Mouse (Mus musculus): ENCODE measurements around the gene Ppp1r18. TPM values are rescaled to one million over a fixed set of nuclear protein-coding genes. Genes with fewer than 3 reads are reported as not detected.
A peak's percentile ranks its signal among the peaks of the same experiment; 100 is the strongest.

Gene Ppp1r18
- polyA plus RNA-seq, 1 experiment = 46.2 TPM

- TF ChIP-seq POLR2A (IDR thresholded peaks at IDR 0.05; ENCODE audit: insufficient read length, low read depth) (peak; percentile 32), CEBPB (IDR thresholded peaks at IDR 0.05; ENCODE audit: insufficient read depth, poor library complexity, severe bottlenecking) (no peak), REST (IDR thresholded peaks at IDR 0.05; ENCODE audit: insufficient read depth, insufficient read length) (no peak), POLR2AphosphoS2 (IDR thresholded peaks at IDR 0.05; ENCODE audit: insufficient read length, low read depth) (peak; percentile 48)
- peak overlapping the region; percentile 99 for H3K4me2 ChIP-seq (ENCODE audit: low read depth)
- peak overlapping the region; percentile 90 for H3K4me3 ChIP-seq
- H3K36me3 ChIP-seq (ENCODE audit: control insufficient read depth, insufficient read depth) = no peaks in the 10 kb centered on the region
- no peaks in the 10 kb centered on the region for H3K27me3 ChIP-seq (ENCODE audit: control insufficient read depth, insufficient read depth, insufficient read length)
- peaks cover 34% of the 10 kb centered on the region for H3K79me2 ChIP-seq (ENCODE audit: control insufficient read depth, insufficient read depth)
- peak overlapping the region; percentile 64 for H3ac ChIP-seq (ENCODE audit: control insufficient read depth, insufficient read length)
Measured at GRCm38 (mm10) chr17:35864832-35865353, 500 bp upstream of the Ppp1r18 start.

- Histone ChIP-seq H3K4me2 (ENCODE audit: low read depth) (peak overlapping the region; percentile 99), H3K79me2 (ENCODE audit: control insufficient read depth, insufficient read depth) (peaks cover 49% of the 10 kb centered on the region), H3K27me3 (ENCODE audit: control insufficient read depth, insufficient read depth, insufficient read length) (no peaks in the 10 kb centered on the region), H3ac (ENCODE audit: control insufficient read depth, insufficient read length) (peak overlapping the region; percentile 64), H3K36me3 (ENCODE audit: control insufficient read depth, insufficient read depth) (no peaks in the 10 kb centered on the region), H3K4me3 (peak overlapping the region; percentile 90)
- TF ChIP-seq POLR2AphosphoS2 (IDR thresholded peaks at IDR 0.05; ENCODE audit: insufficient read length, low read depth) = peak; percentile 92
- TF ChIP-seq SRF (IDR thresholded peaks at IDR 0.05; ENCODE audit: control insufficient read depth, insufficient read length, low read depth) = no peak
- peak; percentile 93 for TF ChIP-seq POLR2A (IDR thresholded peaks at IDR 0.05; ENCODE audit: insufficient read length, low read depth)
- TF ChIP-seq MYOG (IDR thresholded peaks at IDR 0.05; ENCODE audit: control insufficient read depth in 1 of 3, insufficient read depth in 1 of 3, insufficient read length in 2 of 3, low read depth in 2 of 3) = peak in 1 of 3 experiments; percentile 5
Measured at GRCm38 (mm10) chr17:35866281-35866831, 963 bp downstream of the Ppp1r18 start.

GRCm38 (mm10) chr17:35866911-35867890 is 1.8 kb downstream of the Ppp1r18 start:
- peaks cover 57% of the 10 kb centered on the region for H3K79me2 ChIP-seq (ENCODE audit: control insufficient read depth, insufficient read depth)
- TF ChIP-seq POLR2AphosphoS2 (IDR thresholded peaks at IDR 0.05; ENCODE audit: insufficient read length, low read depth) = peak; percentile 15
- no peak for TF ChIP-seq USF1 (IDR thresholded peaks at IDR 0.05; ENCODE audit: low read depth)
- TF ChIP-seq TCF3 (IDR thresholded peaks at IDR 0.05; ENCODE audit: insufficient read length, low read depth) = no peak
- no peak for TF ChIP-seq MYOD1 (IDR thresholded peaks at IDR 0.05; ENCODE audit: control insufficient read depth in 1 of 3, insufficient read length in 2 of 3, low read depth in 2 of 3)
- TF ChIP-seq MAX (IDR thresholded peaks at IDR 0.05; ENCODE audit: low read depth) = no peak
- TF ChIP-seq E2F4 (IDR thresholded peaks at IDR 0.05; ENCODE audit: insufficient read depth) = no peak
- H3K4me2 ChIP-seq (ENCODE audit: low read depth) = peak overlapping the region; percentile 99
- no peaks in the 10 kb centered on the region for H3K27me3 ChIP-seq (ENCODE audit: control insufficient read depth, insufficient read depth, insufficient read length)
- peak overlapping the region; percentile 64 for H3ac ChIP-seq (ENCODE audit: control insufficient read depth, insufficient read length)
- H3K36me3 ChIP-seq (ENCODE audit: control insufficient read depth, insufficient read depth) = no peaks in the 10 kb centered on the region
- H3K4me3 ChIP-seq = peak overlapping the region; percentile 90

GRCm38 (mm10) chr17:35868165-35868820 is 2.9 kb downstream of the Ppp1r18 start:
- Histone ChIP-seq H3K4me3 (peak overlapping the region; percentile 90), H3K27me3 (ENCODE audit: control insufficient read depth, insufficient read depth, insufficient read length) (no peaks in the 10 kb centered on the region), H3K36me3 (ENCODE audit: control insufficient read depth, insufficient read depth) (peaks cover 7% of the 10 kb centered on the region), H3K79me2 (ENCODE audit: control insufficient read depth, insufficient read depth) (peaks cover 68% of the 10 kb centered on the region), H3K4me2 (ENCODE audit: low read depth) (peak overlapping the region; percentile 99), H3ac (ENCODE audit: control insufficient read depth, insufficient read length) (peak overlapping the region; percentile 64)
- TF ChIP-seq MAX (IDR thresholded peaks at IDR 0.05; ENCODE audit: low read depth) = no peak
- TF ChIP-seq POLR2AphosphoS2 (IDR thresholded peaks at IDR 0.05; ENCODE audit: insufficient read length, low read depth) = peak; percentile 22

- peak overlapping the region; percentile 99 for H3K4me2 ChIP-seq (ENCODE audit: low read depth)
- TF ChIP-seq POLR2AphosphoS2 (IDR thresholded peaks at IDR 0.05; ENCODE audit: insufficient read length, low read depth) (no peak), MAX (IDR thresholded peaks at IDR 0.05; ENCODE audit: low read depth) (no peak), TCF12 (IDR thresholded peaks at IDR 0.05; ENCODE audit: insufficient read depth, poor library complexity, severe bottlenecking) (no peak), USF1 (IDR thresholded peaks at IDR 0.05; ENCODE audit: low read depth) (no peak), POLR2A (IDR thresholded peaks at IDR 0.05; ENCODE audit: insufficient read length, low read depth) (no peak), TCF3 (IDR thresholded peaks at IDR 0.05; ENCODE audit: insufficient read length, low read depth) (no peak), REST (IDR thresholded peaks at IDR 0.05; ENCODE audit: insufficient read depth, insufficient read length) (no peak), CEBPB (IDR thresholded peaks at IDR 0.05; ENCODE audit: insufficient read depth, poor library complexity, severe bottlenecking) (no peak), MYOG (IDR thresholded peaks at IDR 0.05; ENCODE audit: control insufficient read depth in 1 of 3, insufficient read depth in 1 of 3, insufficient read length in 2 of 3, low read depth in 2 of 3) (no peak), MYOD1 (IDR thresholded peaks at IDR 0.05; ENCODE audit: control insufficient read depth in 1 of 3, insufficient read length in 2 of 3, low read depth in 2 of 3) (no peak), E2F4 (IDR thresholded peaks at IDR 0.05; ENCODE audit: insufficient read depth) (no peak), SRF (IDR thresholded peaks at IDR 0.05; ENCODE audit: control insufficient read depth, insufficient read length, low read depth) (no peak)
- peaks cover 7% of the 10 kb centered on the region for H3K36me3 ChIP-seq (ENCODE audit: control insufficient read depth, insufficient read depth)
- H3K27me3 ChIP-seq (ENCODE audit: control insufficient read depth, insufficient read depth, insufficient read length) = no peaks in the 10 kb centered on the region
- peaks cover 74% of the 10 kb centered on the region for H3K79me2 ChIP-seq (ENCODE audit: control insufficient read depth, insufficient read depth)
- peak overlapping the region; percentile 64 for H3ac ChIP-seq (ENCODE audit: control insufficient read depth, insufficient read length)
- H3K4me3 ChIP-seq = peak overlapping the region; percentile 90
Measured at GRCm38 (mm10) chr17:35868961-35869345, 3.6 kb downstream of the Ppp1r18 start.
